Mouse (Mus musculus) layer of hippocampus, postnatal 36 days (tissue): Measurements from ENCODE around the gene Manba. TPM values are rescaled to one million over a fixed set of nuclear protein-coding genes. Genes with fewer than 3 reads are reported as not detected.

Source experiments
- DNase-seq, 2 experiments: peaks; one replicate each; pipeline ENCODE4 v3.0.0; 2022
- total RNA-seq, 2 experiments: library from RNA; stranded (reverse); gene quantifications; 2 replicates each; pipeline ENCODE4 v1.2.3; 2021

Gene Manba
- total RNA-seq, 2 experiments from 2014 or later = 7.6 to 8.2 TPM

GRCm38 (mm10) chr3:135585482-135585881, 100.1 kb downstream of the Manba start:
- no peak for DNase-seq

- no peak for DNase-seq
Observed at GRCm38 (mm10) chr3:135586060-135586459, 100.6 kb downstream of the Manba start.

DNA sequence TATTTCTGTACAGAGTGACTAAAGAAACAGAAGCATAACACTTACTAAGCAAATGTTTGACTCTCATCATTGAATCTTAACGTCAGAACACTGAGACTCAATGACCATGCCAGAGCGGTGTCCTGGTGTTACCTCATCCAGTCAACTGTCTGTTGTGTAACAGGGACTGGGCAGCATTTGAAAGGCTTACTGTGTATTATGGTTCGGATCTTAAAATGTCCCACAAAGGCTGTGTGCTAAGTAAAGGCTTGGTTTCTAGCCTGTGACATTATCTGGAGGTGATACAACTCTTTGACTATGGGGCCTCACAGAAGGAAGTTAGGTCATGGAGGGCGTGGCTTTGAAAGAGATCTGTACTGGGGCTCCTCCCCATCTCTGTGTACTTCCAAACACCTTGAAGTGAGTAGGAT, 101.1 kb downstream of the Manba start:
- DNase-seq = no peak

GRCm38 (mm10) chr3:135590471-135590870, 105.1 kb downstream of the Manba start:
- no peak for DNase-seq

DNA sequence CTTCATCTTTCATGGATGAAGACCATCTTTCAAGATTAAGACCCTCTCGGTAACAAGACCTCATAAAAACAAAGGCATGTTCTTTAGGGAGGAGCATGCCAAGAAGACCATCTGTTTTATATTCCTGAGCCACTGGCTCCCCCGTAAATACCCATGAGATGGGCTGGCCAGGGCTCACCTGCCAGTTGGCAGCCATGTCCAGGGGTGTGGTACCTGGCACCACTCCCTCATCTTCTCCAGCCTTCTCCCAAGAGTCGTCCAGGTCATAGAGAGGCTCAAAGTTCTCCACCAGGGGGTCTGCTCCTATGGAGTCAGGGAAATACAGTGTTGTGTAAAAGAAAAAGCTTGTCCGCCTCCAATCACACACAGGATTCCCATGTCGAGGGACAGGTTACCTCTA, 106.0 kb downstream of the Manba start:
- DNase-seq = no peak

DNA sequence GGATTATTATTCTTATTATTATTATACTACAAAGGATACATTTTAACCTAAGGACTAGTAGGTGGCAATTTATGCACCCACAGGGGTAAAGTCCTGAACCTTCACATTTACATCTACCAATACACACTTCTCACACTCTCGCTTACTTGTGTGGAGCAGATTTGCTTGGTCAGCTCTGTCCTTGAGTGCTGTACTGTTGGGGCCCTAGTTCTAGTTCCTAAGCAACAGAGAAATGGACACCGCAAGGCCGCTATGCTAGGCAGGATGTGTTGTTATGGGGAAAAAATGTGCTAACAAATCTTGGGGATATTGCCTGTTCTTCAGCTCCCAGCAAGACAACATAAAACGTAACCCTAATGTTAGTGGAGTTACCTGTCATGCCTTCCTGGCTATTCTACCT, 106.6 kb downstream of the Manba start:
- DNase-seq = no peak

DNA sequence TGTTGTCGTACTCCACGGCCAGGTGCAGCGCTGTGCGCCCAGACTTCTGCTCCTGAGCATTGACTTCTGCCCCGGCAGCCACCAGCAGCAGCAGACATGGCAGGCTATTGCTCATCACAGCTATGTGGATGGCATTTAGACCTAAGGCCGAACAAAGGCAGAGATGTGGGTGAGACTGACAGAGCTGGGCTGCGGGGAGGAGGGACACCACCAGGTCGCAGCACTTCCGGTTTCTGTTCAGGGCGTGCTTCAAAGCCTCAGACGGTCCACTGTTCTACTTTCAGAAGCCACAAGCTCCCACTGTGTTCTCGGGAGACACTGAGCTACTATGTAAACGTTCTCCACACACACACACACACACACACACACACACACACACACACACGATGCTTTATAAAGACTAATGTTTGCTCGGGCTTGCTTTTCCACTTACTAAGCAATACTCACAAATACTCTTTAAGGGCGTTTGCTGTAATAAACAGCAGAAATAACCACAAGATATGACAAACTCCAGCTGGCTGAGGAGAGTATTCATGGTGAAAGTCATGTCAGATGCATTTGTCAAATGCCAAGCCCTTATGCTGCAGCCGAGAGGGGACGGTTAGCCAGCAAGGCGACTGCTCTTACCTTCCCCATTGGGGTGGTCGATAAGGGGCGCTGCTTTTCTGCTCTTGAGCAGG, 109.0 kb downstream of the Manba start:
- no peak for DNase-seq

GRCm38 (mm10) chr3:135597014-135597413, 111.6 kb downstream of the Manba start:
- DNase-seq = no peak

- no peak for DNase-seq
Observed at GRCm38 (mm10) chr3:135598355-135598754, 112.9 kb downstream of the Manba start.

GRCm38 (mm10) chr3:135602731-135603130, 117.3 kb downstream of the Manba start:
- no peak for DNase-seq

DNA sequence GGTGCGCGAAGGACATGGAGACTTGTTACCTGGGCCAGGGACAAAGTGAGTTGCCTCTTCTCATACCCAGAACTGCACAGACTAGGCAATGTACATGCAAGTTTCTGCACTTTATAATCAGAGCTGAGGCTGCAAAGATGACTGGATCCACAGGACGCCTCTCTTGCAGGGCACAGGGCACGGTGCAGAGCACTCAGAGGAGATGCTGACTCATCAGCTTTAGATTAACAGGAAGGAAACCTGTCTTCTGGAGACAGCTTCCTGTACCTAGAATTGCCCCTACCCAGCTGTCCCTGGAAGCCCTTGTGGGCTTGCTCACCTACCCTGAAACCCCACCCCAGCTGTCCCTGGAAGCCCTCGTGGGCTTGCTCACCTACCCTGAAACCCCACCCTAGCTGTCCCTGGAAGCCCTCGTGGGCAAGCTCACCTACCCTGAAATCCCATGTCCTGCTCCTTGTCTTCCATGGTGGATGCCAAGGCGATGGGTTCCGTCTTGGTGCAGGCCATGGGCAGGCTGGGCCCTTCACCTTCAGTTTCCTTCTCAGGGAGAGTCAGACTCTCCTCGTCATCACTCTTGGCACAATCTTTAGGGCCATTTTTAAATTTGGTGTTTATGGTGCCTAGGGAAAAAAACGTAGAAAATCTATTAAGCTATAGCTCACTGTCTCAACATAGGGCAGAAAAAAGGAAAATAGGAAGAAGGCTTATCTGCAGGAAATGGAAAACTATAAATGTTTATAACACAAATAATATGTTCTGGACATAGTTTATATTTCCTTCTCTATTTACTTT, 119.4 kb downstream of the Manba start:
- no peak for DNase-seq

GRCm38 (mm10) chr3:135605474-135605873, 120.1 kb downstream of the Manba start:
- DNase-seq = no peak

DNA sequence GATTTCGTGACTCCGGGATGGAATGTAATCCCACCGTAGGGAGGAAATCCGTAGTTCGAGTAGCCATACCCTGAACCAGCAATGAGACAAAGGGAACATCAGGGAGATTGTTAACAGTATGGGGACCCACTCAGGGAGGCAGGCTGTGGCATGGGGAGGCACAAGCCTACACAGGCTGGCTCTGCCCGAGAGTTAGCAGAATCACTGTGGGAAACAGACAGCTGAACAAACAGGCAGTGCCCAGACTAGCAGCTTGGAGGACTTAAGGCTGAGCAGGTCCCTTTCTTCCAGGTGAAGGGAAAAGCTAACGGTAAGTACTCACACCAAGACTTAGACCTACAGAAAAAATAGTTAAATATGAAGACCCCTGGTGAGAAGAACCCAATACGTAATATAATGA, 121.2 kb downstream of the Manba start:
- DNase-seq = no peak

DNA sequence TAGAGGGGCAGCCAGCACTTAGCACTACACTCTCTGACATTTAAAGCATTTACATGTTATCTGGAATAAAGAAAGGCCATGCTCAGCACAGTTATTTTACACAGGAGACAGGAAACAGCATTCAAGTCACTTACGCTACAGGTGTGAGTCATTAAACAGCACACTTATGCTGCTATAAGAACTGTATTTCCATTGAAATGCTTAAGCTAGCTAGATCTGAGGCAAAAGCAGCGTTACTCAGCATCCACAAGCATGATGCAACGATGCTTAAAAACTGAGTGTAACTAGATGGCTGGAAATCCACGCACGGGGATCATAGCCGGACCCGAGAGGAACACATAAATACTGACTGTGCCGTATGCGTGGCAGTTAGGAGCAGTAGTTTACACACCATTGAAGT, 121.6 kb downstream of the Manba start:
- DNase-seq = no peak

GRCm38 (mm10) chr3:135607660-135608473, 122.5 kb downstream of the Manba start:
- no peak for DNase-seq

GRCm38 (mm10) chr3:135610221-135610620, 124.8 kb downstream of the Manba start:
- peak; percentile 36 to 45 for DNase-seq

- no peak for DNase-seq
Observed at GRCm38 (mm10) chr3:135614376-135614775, 129.0 kb downstream of the Manba start.

DNA sequence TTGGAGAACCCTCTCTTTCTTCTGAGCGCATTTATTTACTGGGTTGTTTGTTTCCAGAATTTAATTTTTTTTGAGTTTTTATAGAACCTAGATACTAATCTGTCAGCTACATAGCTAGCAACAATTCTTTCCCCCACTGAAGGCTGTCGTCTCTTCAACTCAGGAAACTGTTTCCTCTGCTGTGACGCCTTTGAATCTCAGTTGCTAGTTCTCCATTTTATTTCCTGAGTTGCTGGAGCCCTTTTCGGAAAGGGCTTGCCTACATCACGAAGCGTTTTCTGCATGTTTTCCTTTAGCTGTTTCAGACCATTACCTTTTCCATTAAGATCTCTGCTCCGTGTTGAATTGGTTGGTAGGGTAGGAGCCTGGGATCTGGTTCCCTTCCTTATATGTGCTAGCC, 131.3 kb downstream of the Manba start:
- DNase-seq = no peak

Other genes starting within 250 kb of the Manba start
- 1 to 10 TPM; 2.9 to 5.7 TPM for gene Bdh2, start 204.4 kb upstream of the Manba start, total RNA-seq
- gene Slc9b2, start 177.9 kb upstream of the Manba start, total RNA-seq = 1 to 10 TPM; 2.7 to 3.9 TPM
- gene Slc9b1, start 137.6 kb upstream of the Manba start, total RNA-seq = not detected
- gene Cisd2, start 61.7 kb upstream of the Manba start, total RNA-seq = 10 to 100 TPM; 34.9 to 36.5 TPM
- gene Ube2d3, start 47.5 kb upstream of the Manba start, total RNA-seq = 100 to 1,000 TPM; 251 to 252 TPM
- gene Nfkb1, start 205.9 kb downstream of the Manba start, total RNA-seq = 10 to 100 TPM; 21.6 to 25.8 TPM